Mouse (Mus musculus) liver, embryonic 14.5 days (tissue): Measurements from ENCODE around the gene Slc9b1. TPM values are rescaled to one million over a fixed set of nuclear protein-coding genes. Genes with fewer than 3 reads are reported as not detected.

Source experiments
- ATAC-seq: fragments of 200-750 bp; cut with Nextera tagmentation; 2 replicates; pipeline ENCODE4 v1.8.0; 2017; ENCODE audit warnings: moderate number of reproducible peaks, mild to moderate bottlenecking, moderate library complexity; ENCODE audit not compliant: insufficient read depth
- DNase-seq, 3 experiments: peaks; one replicate each; pipeline ENCODE4 v3.0.0-alpha.2; 2012 to 2013; ENCODE audit warnings: low read depth in 3 of 3, low spot score in 3 of 3
- H3K27ac ChIP-seq: fragments of 300-500 bp; sonication (generic); 2 replicates; pipeline ENCODE4 v1.5.1; 2014; ENCODE audit warnings: moderate library complexity, mild to moderate bottlenecking, control low read depth, inconsistent platforms
- H3K27me3 ChIP-seq: fragments of 300-500 bp; sonication (generic); 2 replicates; pipeline ENCODE4 v1.6.1; 2014; ENCODE audit warnings: mild to moderate bottlenecking, low read length, moderate library complexity; ENCODE audit not compliant: control insufficient read depth, insufficient read depth
- H3K36me3 ChIP-seq: fragments of 300-500 bp; sonication (generic); replicated peaks from 2 replicates; pipeline ENCODE4 v1.6.1; 2014; ENCODE audit warnings: low read depth; ENCODE audit not compliant: control insufficient read depth, insufficient read depth
- H3K4me1 ChIP-seq, 2 experiments: fragments of 200-500 bp in 1 of 2; fragments of 300-500 bp in 1 of 2; sonication (generic) in 1 of 2; replicated peaks; 2 replicates each; pipeline ENCODE4 v1.6.1; 2012 to 2014; ENCODE audit warnings: antibody characterized with exemption in 1 of 2, inconsistent platforms in 1 of 2, low read length in 1 of 2; ENCODE audit not compliant: control insufficient read depth in 2 of 2, insufficient read depth in 2 of 2
- H3K4me2 ChIP-seq: fragments of 300-500 bp; sonication (generic); 2 replicates; pipeline ENCODE4 v1.6.1; 2014; ENCODE audit warnings: low read depth, mild to moderate bottlenecking, control low read depth, moderate library complexity
- H3K4me3 ChIP-seq, 2 experiments: fragments of 200-500 bp in 1 of 2; fragments of 300-500 bp in 1 of 2; sonication (generic) in 1 of 2; 2 replicates each; pipeline ENCODE4 v1.5.1; 2012 to 2014; ENCODE audit warnings: low read depth in 2 of 2, low read length in 2 of 2, mild to moderate bottlenecking in 2 of 2, control low read depth in 1 of 2, inconsistent platforms in 1 of 2, moderate library complexity in 1 of 2; ENCODE audit not compliant: insufficient read depth in 1 of 2
- H3K9ac ChIP-seq: fragments of 300-500 bp; sonication (generic); replicated peaks from 2 replicates; pipeline ENCODE4 v1.6.1; 2014; ENCODE audit warnings: mild to moderate bottlenecking, control low read depth, moderate library complexity
- H3K9me3 ChIP-seq: fragments of 300-500 bp; sonication (generic); 2 replicates; pipeline ENCODE4 v1.6.1; 2016; ENCODE audit warnings: low read length, mixed read lengths; ENCODE audit not compliant: control insufficient read depth
- CTCF ChIP-seq: IDR thresholded peaks from 2 replicates; pipeline ENCODE4 v1.5.1; 2016; ENCODE audit warnings: antibody characterized with exemption, low read depth, control low read depth
- EP300 ChIP-seq: IDR thresholded peaks from 2 replicates; pipeline ENCODE4 v1.6.1; 2016; ENCODE audit warnings: antibody characterized with exemption, low read depth
- WGBS: fragments of 180-500 bp; shearing (Covaris S2); extraction: QIAGEN DNeasy Blood & Tissue Kit; methylation state at CpG from one replicate; pipeline ENCODE4 v1.1.7; 2014; ENCODE audit not compliant: insufficient replicate concordance; 5-methylcytosine and 5-hydroxymethylcytosine counted together
- polyA plus RNA-seq, 2 experiments: library from polyadenylated mRNA; depleted of rRNA in 1 of 2; stranded (reverse) in 1 of 2; unstranded in 1 of 2; fragments of >200 nt; fragmentation: Nextera tagmentation in 1 of 2; extraction: Ambion mirVana in 1 of 2; gene quantifications; 2 replicates each; pipeline versions ENCODE4 v1.2.1 to v1.2.3; 2012 to 2014

Gene Slc9b1
- polyA plus RNA-seq, 2 experiments: 0.03 TPM; not detected in 1

DNA sequence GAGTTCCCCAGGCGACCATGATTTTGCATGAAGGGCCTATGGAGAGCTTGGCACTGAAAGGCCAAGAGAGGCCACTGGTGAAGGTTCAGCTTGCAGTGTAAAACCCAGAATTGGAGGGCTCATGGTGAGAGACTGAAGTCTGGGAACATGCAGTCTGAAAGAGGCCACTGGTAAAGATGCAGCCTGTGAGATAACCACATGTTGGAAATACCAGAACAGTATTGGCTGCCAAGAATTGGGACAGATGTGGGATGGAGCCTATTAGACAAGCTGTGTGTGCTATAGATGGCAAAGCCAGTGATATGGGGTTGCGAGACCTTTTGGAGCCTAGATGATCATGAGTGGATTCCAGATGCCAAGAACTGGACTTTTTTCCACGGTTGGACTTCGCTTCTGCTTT, 32.0 kb downstream of the Slc9b1 start:
- Histone ChIP-seq H3K4me3 (no peak overlapping the region), H3K9me3 (no peaks in the 10 kb centered on the region), H3K27ac (no peak overlapping the region), H3K9ac (no peak overlapping the region), H3K27me3 (no peaks in the 10 kb centered on the region), H3K4me2 (no peak overlapping the region), H3K4me1 (no peaks in the 10 kb centered on the region), H3K36me3 (no peaks in the 10 kb centered on the region)
- ATAC-seq (no peak), DNase-seq (no peak)
- TF ChIP-seq EP300 (no peak), CTCF (no peak)
- 65% methylated on average over 4 of the region's 4 CpGs for WGBS

DNA sequence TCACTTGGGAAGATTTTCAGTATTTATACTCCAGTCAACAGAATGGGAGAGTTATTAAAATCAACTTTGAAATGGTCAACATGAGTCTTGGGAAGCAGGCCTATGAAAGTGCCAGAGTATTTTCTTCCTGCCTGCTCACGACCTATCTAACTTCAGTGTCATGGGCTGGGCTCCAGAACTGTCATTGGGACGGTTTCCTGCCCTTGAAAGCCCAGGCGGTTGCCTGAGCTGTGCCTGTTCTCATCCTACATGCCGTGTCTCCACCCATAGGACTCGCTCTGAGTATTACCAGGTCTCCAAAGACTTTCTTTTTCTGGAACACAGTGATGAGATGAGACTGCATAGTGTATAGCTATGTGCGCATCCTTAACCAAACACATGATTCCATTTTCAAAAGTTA, 45.4 kb downstream of the Slc9b1 start:
- no peak overlapping the region for H3K27ac ChIP-seq
- no peak overlapping the region for H3K4me2 ChIP-seq
- H3K36me3 ChIP-seq: no peaks in the 10 kb centered on the region
- H3K4me1 ChIP-seq: peaks cover 0 to 2% of the 10 kb centered on the region in 2 experiments; a peak in 1 of 4 replicates
- DNase-seq (no peak), ATAC-seq (no peak)
- no peaks in the 10 kb centered on the region for H3K27me3 ChIP-seq
- no peak overlapping the region for H3K4me3 ChIP-seq
- 51% methylated on average over 6 of the region's 6 CpGs for WGBS
- H3K9me3 ChIP-seq: no peaks in the 10 kb centered on the region
- TF ChIP-seq CTCF (no peak), EP300 (no peak)
- H3K9ac ChIP-seq: no peak overlapping the region

DNA sequence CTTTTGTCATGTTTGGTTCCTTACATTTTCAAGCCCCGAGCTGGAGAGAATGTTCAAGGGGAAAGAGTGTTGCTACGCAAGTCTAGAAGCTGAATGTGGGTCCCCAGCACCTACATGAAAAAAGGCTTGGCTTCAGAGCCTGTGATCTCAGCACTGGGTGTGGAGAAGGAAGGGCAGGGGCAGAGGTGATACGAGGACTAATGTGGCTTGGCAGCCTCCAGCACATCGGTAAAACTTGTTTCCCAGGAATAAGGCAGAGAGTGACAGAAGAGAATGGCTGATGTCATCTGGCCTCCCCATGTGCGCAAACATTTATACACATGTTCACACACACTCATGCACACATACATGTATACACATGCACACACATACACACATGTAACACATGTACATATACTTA, 47.3 kb downstream of the Slc9b1 start:
- ATAC-seq: no peak

DNA sequence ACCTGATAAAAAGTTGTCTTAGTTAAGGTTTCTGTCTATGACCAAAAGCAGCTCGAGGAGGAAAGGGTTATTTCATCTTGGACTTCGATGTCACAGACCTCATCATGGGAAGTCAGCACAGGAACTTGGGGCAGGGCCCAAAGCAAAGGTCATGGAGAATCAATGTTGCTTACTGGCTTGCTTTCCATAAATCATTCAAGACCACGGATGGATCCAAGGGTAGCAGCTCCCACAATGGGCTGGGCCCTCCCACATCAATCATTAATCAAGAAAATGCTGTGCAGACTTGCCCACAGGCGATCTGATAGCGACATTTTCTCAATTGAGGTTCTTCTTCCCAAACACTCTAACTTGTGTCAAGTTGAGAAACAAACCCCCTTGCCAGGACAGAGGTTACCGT, 48.3 kb downstream of the Slc9b1 start:
- DNase-seq (no peak), ATAC-seq (no peak)
- H3K27me3 ChIP-seq: no peaks in the 10 kb centered on the region
- H3K27ac ChIP-seq: no peak overlapping the region
- TF ChIP-seq CTCF (no peak), EP300 (no peak)
- no peak overlapping the region for H3K4me3 ChIP-seq
- no peak overlapping the region for H3K9ac ChIP-seq
- H3K4me2 ChIP-seq: no peak overlapping the region
- no peaks in the 10 kb centered on the region for H3K9me3 ChIP-seq
- WGBS: 37% methylated on average over 6 of the region's 6 CpGs
- peaks cover 0 to 2% of the 10 kb centered on the region in 2 experiments; a peak in 1 of 4 replicates for H3K4me1 ChIP-seq
- no peaks in the 10 kb centered on the region for H3K36me3 ChIP-seq

More for the DNA sequence above, 47.3 kb downstream of the Slc9b1 start:
- 67% methylated on average over 5 of the region's 5 CpGs for WGBS
- Histone ChIP-seq H3K36me3 (no peaks in the 10 kb centered on the region), H3K4me3 (no peak overlapping the region), H3K27ac (no peak overlapping the region), H3K9me3 (no peaks in the 10 kb centered on the region), H3K4me1 (peaks cover 0 to 2% of the 10 kb centered on the region in 2 experiments; a peak in 1 of 4 replicates), H3K4me2 (no peak overlapping the region), H3K27me3 (no peaks in the 10 kb centered on the region), H3K9ac (no peak overlapping the region)
- TF ChIP-seq EP300 (no peak), CTCF (no peak)
- DNase-seq: no peak

DNA sequence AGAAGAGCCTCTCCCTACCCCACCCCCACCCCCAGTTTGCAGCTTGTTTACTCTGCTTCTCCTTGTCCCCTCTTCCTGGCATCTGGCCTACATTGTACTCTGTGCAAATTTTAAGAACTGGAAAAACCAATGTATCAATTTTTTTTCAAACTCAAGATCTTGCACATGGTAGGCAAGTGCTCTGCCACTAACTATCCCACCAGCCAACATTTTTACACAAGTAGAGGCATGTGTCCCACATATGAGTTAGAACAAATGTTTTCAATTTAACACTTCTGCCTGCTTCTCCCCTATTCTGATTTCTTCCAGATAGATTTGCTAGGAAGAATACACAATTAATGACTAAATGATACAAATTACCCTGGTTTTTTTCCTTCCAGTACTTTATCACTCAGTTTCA, 49.3 kb downstream of the Slc9b1 start:
- ATAC-seq (no peak), DNase-seq (no peak)
- Histone ChIP-seq H3K4me3 (no peak overlapping the region), H3K36me3 (no peaks in the 10 kb centered on the region), H3K27ac (no peak overlapping the region), H3K9ac (no peak overlapping the region), H3K9me3 (no peaks in the 10 kb centered on the region), H3K4me1 (peaks cover 0 to 3% of the 10 kb centered on the region in 2 experiments; a peak in 1 of 4 replicates), H3K4me2 (no peak overlapping the region), H3K27me3 (no peaks in the 10 kb centered on the region)
- no peak for TF ChIP-seq EP300
- TF ChIP-seq CTCF: no peak
